Mouse (Mus musculus) naive thymus-derived CD4-positive, alpha-beta T cell, adult 2 months (primary cell): Measurements from ENCODE around the gene Oprl1.
A peak's percentile ranks its signal among the peaks of the same experiment; 100 is the strongest.

Experiments used
- DNase-seq: peaks from one replicate; pipeline ENCODE4 v3.0.0-alpha.2; 2011; ENCODE audit warnings: low read depth

Oprl1 gene

GRCm38 (mm10) chr2:181692304-181692703, 22.5 kb upstream of the Oprl1 start:
- no peak for DNase-seq

DNA sequence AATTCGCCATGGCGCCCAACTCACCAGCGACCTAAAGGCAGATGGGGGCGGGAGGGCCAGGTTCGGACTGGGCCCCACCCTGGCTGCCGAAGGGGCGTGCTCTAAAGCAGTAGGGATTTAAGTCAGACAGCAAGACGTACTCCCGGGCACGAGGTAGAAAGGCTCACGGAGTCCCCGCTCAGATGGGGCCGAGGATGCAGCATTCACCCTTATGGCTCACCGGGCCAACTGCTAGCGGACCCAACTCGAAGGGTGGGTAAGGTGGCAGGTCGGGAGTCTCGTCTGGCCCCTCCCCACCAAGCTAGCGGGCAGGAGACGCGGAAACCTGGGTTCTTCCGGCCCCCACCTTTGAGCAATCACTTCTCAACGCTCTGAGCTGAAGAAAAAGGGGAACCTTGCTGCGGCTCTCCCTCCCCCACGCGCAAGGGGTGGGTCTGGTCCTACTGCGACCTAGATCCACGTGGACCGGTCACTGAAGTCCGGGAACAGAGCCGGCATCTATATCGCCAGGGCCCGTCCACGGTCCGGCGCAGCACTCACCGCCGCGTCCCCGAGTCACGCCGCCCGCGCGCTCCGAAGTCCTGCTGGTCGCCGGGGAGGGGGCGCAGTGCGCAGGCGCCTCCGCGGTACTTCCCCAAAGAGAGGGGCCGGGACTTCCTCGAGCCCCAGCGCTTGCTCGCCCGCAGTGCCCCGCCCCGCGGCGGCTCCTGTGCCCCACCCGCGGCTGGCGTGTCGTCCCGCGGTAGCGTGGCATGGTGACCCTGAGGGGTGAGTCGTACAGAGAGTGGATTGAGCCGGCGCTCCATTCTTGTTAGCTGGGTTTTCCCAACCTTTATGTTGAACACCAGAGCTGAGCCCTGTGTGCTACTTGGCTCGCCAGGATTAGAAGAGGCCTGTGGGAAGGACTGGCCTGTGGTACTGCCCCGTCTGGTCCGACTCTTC, 21.2 kb upstream of the Oprl1 start, which contains the start of gene Rgs19:
Rgs19 (minus strand) TSS at position 639 of the 942 bp plus-strand sequence.
- peak; percentile 91 for DNase-seq

DNA sequence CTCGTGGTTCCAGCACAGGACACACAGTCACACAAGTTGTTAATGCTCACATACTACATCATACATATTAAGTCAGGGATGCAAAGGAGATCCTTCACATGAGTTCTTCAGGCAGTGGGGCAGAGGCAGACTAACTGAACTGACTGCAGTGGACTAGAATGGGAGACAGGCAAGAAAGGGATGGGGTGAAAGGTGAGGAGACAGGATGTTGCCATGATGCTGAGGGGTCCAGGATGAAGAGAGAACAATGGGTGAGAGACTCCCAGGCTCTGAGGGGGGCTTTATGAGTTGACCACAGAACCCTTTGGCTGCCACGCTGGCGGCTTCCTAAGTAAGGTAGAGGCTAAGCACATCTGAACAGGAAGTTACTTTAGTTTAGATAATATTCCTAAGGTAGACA, 20.2 kb upstream of the Oprl1 start:
- DNase-seq, result peak; percentile 22

DNA sequence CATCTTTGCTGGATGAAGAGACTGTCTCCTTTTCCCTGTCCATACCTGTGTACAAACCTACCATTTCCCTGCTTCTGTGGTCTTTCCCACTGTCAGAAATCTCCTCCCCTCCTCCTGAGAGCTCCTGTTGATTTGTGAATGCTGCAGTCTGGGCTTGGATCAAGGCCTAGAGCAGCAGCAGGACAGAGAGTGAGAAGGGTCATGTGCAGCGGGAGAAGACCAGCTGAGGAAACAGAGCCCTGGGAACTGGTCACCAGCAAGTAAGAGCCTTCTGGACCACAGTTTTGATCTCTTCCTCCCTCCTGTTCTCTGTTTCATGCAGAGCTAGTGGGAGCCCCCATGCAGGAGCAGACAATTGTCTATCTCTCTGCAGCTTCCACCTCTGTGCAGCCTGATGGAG, 19.0 kb upstream of the Oprl1 start:
- no peak for DNase-seq

DNA sequence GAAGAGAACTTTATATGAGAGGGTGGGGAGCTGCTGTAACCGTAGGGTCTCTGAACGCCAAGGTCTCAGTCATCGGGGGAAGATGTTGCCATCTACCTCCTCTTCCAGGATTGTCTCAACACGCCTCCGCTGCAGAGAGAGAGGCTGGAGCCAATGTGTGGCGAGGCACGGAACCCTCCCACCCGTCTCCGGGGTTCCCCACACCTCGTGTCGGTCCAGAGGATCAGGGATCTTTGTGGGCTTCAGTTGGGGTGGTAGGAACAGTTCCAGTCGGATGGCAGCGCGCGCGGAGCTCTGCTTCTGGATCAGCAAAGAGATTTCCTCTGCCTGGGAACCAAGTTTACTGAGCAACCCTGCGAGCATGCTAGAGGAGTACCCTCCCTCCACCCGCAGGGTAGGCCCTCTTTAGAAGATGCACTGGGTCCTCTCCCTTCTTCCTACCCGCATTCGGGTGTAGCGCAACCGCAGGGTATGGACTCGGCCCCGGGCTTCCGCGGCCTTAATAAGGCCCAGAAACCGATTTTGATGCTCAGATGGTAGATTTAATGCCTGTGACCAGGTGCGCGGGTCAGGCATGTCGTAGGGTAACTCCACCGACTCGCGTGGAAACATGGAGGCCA, 17.9 kb upstream of the Oprl1 start:
- no peak for DNase-seq

DNA sequence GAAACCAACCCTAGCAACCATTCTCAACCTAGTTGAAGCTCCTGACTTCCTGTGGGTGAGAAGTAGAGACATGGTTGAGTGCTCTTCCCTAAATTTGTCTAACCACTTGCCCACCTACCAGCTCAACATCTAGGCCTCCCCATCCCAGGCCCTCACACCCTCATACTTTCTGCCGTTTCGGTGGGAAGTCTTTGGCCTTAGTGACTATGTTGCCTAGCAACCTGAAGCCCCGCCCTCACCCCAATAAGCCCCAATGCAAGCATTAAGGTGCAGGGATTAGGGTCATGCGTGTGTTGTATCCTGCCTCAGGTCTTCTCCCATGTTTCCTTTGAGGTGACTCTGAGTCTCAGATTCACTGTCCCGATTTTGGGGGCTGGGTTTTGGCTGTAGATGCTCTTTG, 16.6 kb upstream of the Oprl1 start, which contains the start of gene Lkaaear1:
Lkaaear1 (minus strand) TSS at position 202 of the 400 bp plus-strand sequence.
- DNase-seq, result no peak

GRCm38 (mm10) chr2:181706668-181707067, 8.1 kb upstream of the Oprl1 start:
- DNase-seq, result peak; percentile 76

- DNase-seq, result no peak
Measured at GRCm38 (mm10) chr2:181713749-181714148, 1.1 kb upstream of the Oprl1 start.

DNA sequence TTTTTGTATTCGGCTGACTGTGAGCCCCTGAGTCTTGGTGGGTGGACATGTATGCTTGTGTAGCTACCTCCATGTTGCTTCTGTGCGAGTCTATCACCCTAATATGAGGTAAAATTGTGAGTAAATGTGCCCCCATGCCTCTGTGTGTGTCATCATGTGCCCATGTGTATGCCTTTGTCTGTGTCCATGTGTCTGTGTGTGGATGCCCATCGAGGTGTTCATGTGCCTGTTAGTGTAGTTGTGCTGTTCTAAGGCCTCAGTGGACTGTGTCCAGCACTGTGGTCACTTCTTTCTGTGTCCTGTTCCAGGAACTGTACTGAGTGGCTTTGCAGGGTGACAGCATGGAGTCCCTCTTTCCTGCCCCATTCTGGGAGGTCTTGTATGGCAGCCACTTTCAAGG, 566 bp downstream of the Oprl1 start:
- no peak for DNase-seq

DNA sequence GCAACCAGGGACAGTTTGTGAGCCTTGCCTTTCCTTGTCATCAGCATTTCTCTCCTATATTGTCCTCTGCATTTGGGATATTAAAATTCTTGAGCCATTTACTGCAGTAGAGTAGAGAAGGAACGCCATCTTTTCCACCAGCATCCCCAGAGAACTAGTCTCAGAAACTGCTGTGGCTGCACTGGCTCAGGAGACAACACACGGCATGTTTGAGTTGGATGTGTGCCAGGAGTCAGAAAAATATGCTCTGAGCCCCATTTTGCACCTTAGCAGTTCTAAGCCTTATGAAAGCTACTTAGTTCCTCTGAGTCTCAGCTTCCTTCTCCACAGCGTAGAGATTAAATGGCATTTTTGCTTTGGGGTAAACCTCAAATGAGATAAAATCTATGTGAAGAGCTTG, 2.2 kb downstream of the Oprl1 start:
- DNase-seq, result no peak

GRCm38 (mm10) chr2:181720061-181720460, 5.2 kb downstream of the Oprl1 start:
- DNase-seq, result no peak

GRCm38 (mm10) chr2:181721200-181721599, 6.4 kb downstream of the Oprl1 start:
- DNase-seq, result no peak

GRCm38 (mm10) chr2:181722213-181722612, 7.4 kb downstream of the Oprl1 start:
- DNase-seq, result peak; percentile 38

- DNase-seq, result no peak
Measured at GRCm38 (mm10) chr2:181727659-181728262, 12.9 kb downstream of the Oprl1 start.

DNA sequence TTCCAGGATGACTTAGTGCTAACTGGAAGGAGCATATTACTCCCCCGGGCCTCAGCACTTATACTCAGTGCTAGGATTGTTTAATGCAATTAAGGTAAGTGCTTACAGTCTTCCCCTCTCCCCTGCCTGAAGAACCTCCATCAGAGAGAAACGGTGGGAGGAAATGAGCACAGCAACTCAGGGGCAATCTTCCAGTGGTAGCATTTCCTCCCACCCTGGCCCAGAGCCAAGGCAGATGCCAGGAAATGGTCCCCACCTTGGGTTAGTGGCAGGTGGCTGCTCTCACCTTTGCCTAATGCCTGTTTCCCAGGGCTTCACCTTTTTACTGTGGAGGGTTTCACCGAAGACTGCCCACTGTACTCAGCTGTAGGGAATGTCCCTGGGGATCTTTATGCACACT, 15.2 kb downstream of the Oprl1 start:
- DNase-seq, result peak; percentile 20

- DNase-seq, result no peak
Measured at GRCm38 (mm10) chr2:181752626-181753025, 37.8 kb downstream of the Oprl1 start.

- no peak for DNase-seq
Measured at GRCm38 (mm10) chr2:181758147-181758725, 43.4 kb downstream of the Oprl1 start.

- DNase-seq, result no peak
Measured at GRCm38 (mm10) chr2:181759041-181759440, 44.2 kb downstream of the Oprl1 start.

GRCm38 (mm10) chr2:181763006-181763830, 48.4 kb downstream of the Oprl1 start, which contains the start of gene Myt1:
Gene Myt1 (plus strand): TSS chr2:181763332.
- no peak for DNase-seq

GRCm38 (mm10) chr2:181763886-181764527, 49.2 kb downstream of the Oprl1 start:
- no peak for DNase-seq

GRCm38 (mm10) chr2:181764600-181764999, 49.8 kb downstream of the Oprl1 start:
- DNase-seq, result no peak
